Comparison of ENCODE assay signal across 9 mouse cellular contexts in genomic region chr9:107736185-107736485, GRCm38 (mm10). TPM values are rescaled to one million over a fixed set of nuclear protein-coding genes. Genes with fewer than 3 reads are reported as not detected.
DNase-seq lines count a peak whose midpoint lies in the region; ATAC-seq and TF ChIP-seq lines count a peak whose summit lies in the region.
"Had no signal": no experiment of that assay in that cellular context is flagged by ENCODE, and none has a peak within 500 bp of the region (broad histone marks: within the 10 kb centered on the region; RNA-seq: fewer than 3 reads in every experiment).

No protein-coding gene starts in this region.

- peak overlapping the region; percentile 55 for H3K4me2 ChIP-seq in lung, embryonic 14.5 days
- peak overlapping the region; percentile 37; the same call in 1 of the 2 replicates for H3K4me2 ChIP-seq in forebrain, embryonic 11.5 days (ENCODE audit: low read depth, low read length, severe bottlenecking)
- peak overlapping the region; percentile 48 for H3K4me2 ChIP-seq in kidney, embryonic 15.5 days
- H3K4me2 ChIP-seq in neural tube, embryonic 12.5 days (replicated peaks) = peak overlapping the region; percentile 48

- no peak; the same call in 1 of the 2 replicates for ATAC-seq in lung, embryonic 14.5 days (ENCODE audit: insufficient read depth)
- no peak for ATAC-seq in forebrain, embryonic 11.5 days (replicated peaks; ENCODE audit: low FRiP score)
- peak; percentile 65 for ATAC-seq in kidney, embryonic 15.5 days (replicated peaks; ENCODE audit: low FRiP score)
- no peak for ATAC-seq in neural tube, embryonic 12.5 days (ENCODE audit: low FRiP score, low read depth)
- ATAC-seq: Patski had no signal

- peaks cover 26% of the 10 kb centered on the region for H3K4me1 ChIP-seq in lung, embryonic 14.5 days (ENCODE audit: insufficient read depth)
- H3K4me1 ChIP-seq in forebrain, embryonic 11.5 days (replicated peaks; ENCODE audit: control insufficient read depth, insufficient read depth, low read length) = peaks cover 30% of the 10 kb centered on the region
- peaks cover 43% of the 10 kb centered on the region for H3K4me1 ChIP-seq in kidney, embryonic 15.5 days
- peaks cover 30% of the 10 kb centered on the region for H3K4me1 ChIP-seq in neural tube, embryonic 12.5 days

- H3K27ac ChIP-seq in lung, embryonic 14.5 days (ENCODE audit: low read depth) = peak overlapping the region; percentile 67; the same call in 1 of the 2 replicates
- peak overlapping the region; percentile 37; the same call in 1 of the 2 replicates for H3K27ac ChIP-seq in forebrain, embryonic 11.5 days (ENCODE audit: low read depth, low read length)
- H3K27ac ChIP-seq in kidney, embryonic 15.5 days = peak overlapping the region; percentile 95
- H3K27ac ChIP-seq in neural tube, embryonic 12.5 days = no peak overlapping the region

- WGBS in lung, embryonic 14.5 days = 0% methylated on average over 7 of the region's 7 CpGs
- WGBS in forebrain, embryonic 11.5 days = 2% methylated on average over 7 of the region's 7 CpGs
- WGBS in kidney, embryonic 15.5 days = under 1% methylated on average over 7 of the region's 7 CpGs
- WGBS in neural tube, embryonic 12.5 days = 0% methylated on average over 7 of the region's 7 CpGs

- no peaks in the 10 kb centered on the region for H3K9me3 ChIP-seq in lung, embryonic 14.5 days (ENCODE audit: low read depth, low read length)
- H3K9me3 ChIP-seq in forebrain, embryonic 11.5 days (ENCODE audit: control insufficient read depth, low read length) = no peaks in the 10 kb centered on the region
- no peaks in the 10 kb centered on the region for H3K9me3 ChIP-seq in kidney, embryonic 15.5 days (replicated peaks)
- H3K9me3 ChIP-seq in neural tube, embryonic 12.5 days = no peaks in the 10 kb centered on the region

- intact Hi-C loops in heart, postnatal 36 days (cut with DNase I) = loop anchor here (5.0 kb wide), 1 partner anchor 134 kb away; no protein-coding TSS in a partner anchor

- TF ChIP-seq CTCF in lung, embryonic 14.5 days (IDR thresholded peaks at IDR 0.05; ENCODE audit: low read depth) = no peak

- peaks cover 28% of the 10 kb centered on the region for H3K36me3 ChIP-seq in lung, embryonic 14.5 days (ENCODE audit: insufficient read depth)
- H3K36me3 ChIP-seq in forebrain, embryonic 11.5 days (ENCODE audit: control insufficient read depth, insufficient read depth, low read length) = peaks cover 19% of the 10 kb centered on the region
- peaks cover 31% of the 10 kb centered on the region for H3K36me3 ChIP-seq in kidney, embryonic 15.5 days
- peaks cover 28% of the 10 kb centered on the region for H3K36me3 ChIP-seq in neural tube, embryonic 12.5 days

- H3K27me3 ChIP-seq in lung, embryonic 14.5 days (ENCODE audit: insufficient read depth, low read length) = peaks cover 15% of the 10 kb centered on the region; the same call in 1 of the 2 replicates
- peaks cover 3% of the 10 kb centered on the region; the same call in 1 of the 2 replicates for H3K27me3 ChIP-seq in forebrain, embryonic 11.5 days (ENCODE audit: control insufficient read depth, insufficient read depth, low read length)
- H3K27me3 ChIP-seq in kidney, embryonic 15.5 days = peaks cover 16% of the 10 kb centered on the region; the same call in 1 of the 2 replicates
- H3K27me3 ChIP-seq in neural tube, embryonic 12.5 days (replicated peaks) = peaks cover 16% of the 10 kb centered on the region
- H3K27me3 ChIP-seq: Patski had no signal

- no peak overlapping the region; the same call in 1 of the 2 replicates for H3K9ac ChIP-seq in lung, embryonic 14.5 days
- peak overlapping the region; percentile 12; the same call in 1 of the 2 replicates for H3K9ac ChIP-seq in forebrain, embryonic 11.5 days (ENCODE audit: low read length)
- H3K9ac ChIP-seq in kidney, embryonic 15.5 days = peak overlapping the region; percentile 30; the same call in 1 of the 2 replicates
- H3K9ac ChIP-seq in neural tube, embryonic 12.5 days = 0 out of 2 replicates have a peak overlapping the region, but pooled peaks have one; percentile 13

- peak overlapping the region; percentile 16; the same call in 1 of the 2 replicates for H3K4me3 ChIP-seq in lung, embryonic 14.5 days (ENCODE audit: low read depth, low read length)
- H3K4me3 ChIP-seq in forebrain, embryonic 11.5 days (ENCODE audit: low read depth, low read length) = no peak overlapping the region
- peak overlapping the region; percentile 21 for H3K4me3 ChIP-seq in kidney, embryonic 15.5 days (replicated peaks)
- H3K4me3 ChIP-seq in neural tube, embryonic 12.5 days = no peak overlapping the region

- DNase-seq in lung, embryonic 14.5 days = no peak
- no peak for DNase-seq in lung, postnatal 14 days
- no peak for DNase-seq in forebrain, embryonic 11.5 days (ENCODE audit: low spot score)
- no peak for DNase-seq in layer of hippocampus, adult 18-20 months (ENCODE audit: low spot score in 2 of 2)
- DNase-seq in spleen, adult 12 weeks (ENCODE audit: low spot score) = no peak
- DNase-seq in heart, postnatal 36 days = no peak

RNA-seq across cellular contexts. Expression of gene Sema3f, which starts 25.9 kb away (rescaled TPM):
- polyA plus RNA-seq in lung, embryonic 14.5 days (2014; fragmentation: Nextera tagmentation; extraction: Ambion mirVana) = 16.7 and 22.1 TPM in 2 replicates
- 13.2 and 15.9 TPM in 2 replicates for polyA plus RNA-seq in forebrain, embryonic 11.5 days (2014; fragmentation: Nextera tagmentation; extraction: Ambion mirVana)
- 21.3 and 23.9 TPM in 2 replicates for polyA plus RNA-seq in kidney, embryonic 15.5 days (2015; fragmentation: Nextera tagmentation; extraction: Ambion mirVana)
- polyA plus RNA-seq in neural tube, embryonic 12.5 days (2016; fragmentation: Nextera tagmentation; extraction: Ambion mirVana) = 21.4 and 21.5 TPM in 2 replicates
- total RNA-seq in layer of hippocampus, adult 18-20 months (2021) = 1 to 10 TPM; 2.8 to 5.9 TPM
- total RNA-seq in heart, postnatal 36 days (2021) = 10 to 100 TPM; 16.0 to 16.9 TPM

RNA-seq across cellular contexts. Expression of gene Rbm5, which starts 34.7 kb away (rescaled TPM):
- polyA plus RNA-seq in lung, embryonic 14.5 days (2014; fragmentation: Nextera tagmentation; extraction: Ambion mirVana) = 176 and 184 TPM in 2 replicates
- 198 and 206 TPM in 2 replicates for polyA plus RNA-seq in forebrain, embryonic 11.5 days (2014; fragmentation: Nextera tagmentation; extraction: Ambion mirVana)
- 194 and 207 TPM in 2 replicates for polyA plus RNA-seq in kidney, embryonic 15.5 days (2015; fragmentation: Nextera tagmentation; extraction: Ambion mirVana)
- 231 and 241 TPM in 2 replicates for polyA plus RNA-seq in neural tube, embryonic 12.5 days (2016; fragmentation: Nextera tagmentation; extraction: Ambion mirVana)
- 100 to 1,000 TPM; 126 to 142 TPM for total RNA-seq in layer of hippocampus, adult 18-20 months (2021)
- 10 to 100 TPM; 47.2 to 52.6 TPM for total RNA-seq in heart, postnatal 36 days (2021)

RNA-seq across cellular contexts. Expression of gene Gnat1, which starts 56.6 kb away (rescaled TPM):
- polyA plus RNA-seq in lung, embryonic 14.5 days (2014; fragmentation: Nextera tagmentation; extraction: Ambion mirVana) = 0.72 and 0.89 TPM in 2 replicates
- 1.6 and 2.6 TPM in 2 replicates for polyA plus RNA-seq in forebrain, embryonic 11.5 days (2014; fragmentation: Nextera tagmentation; extraction: Ambion mirVana)
- polyA plus RNA-seq in kidney, embryonic 15.5 days (2015; fragmentation: Nextera tagmentation; extraction: Ambion mirVana) = 3.9 and 4.6 TPM in 2 replicates
- 1.3 and 2.3 TPM in 2 replicates for polyA plus RNA-seq in neural tube, embryonic 12.5 days (2016; fragmentation: Nextera tagmentation; extraction: Ambion mirVana)
- not detected for total RNA-seq in layer of hippocampus, adult 18-20 months (2021)
- total RNA-seq in heart, postnatal 36 days (2021) = not detected

Comparison
In these comparisons a context has a peak if more than half of its experiments do, and no peak if none do; other contexts are left out.
1. H3K4me3 ChIP-seq: peak in lung, embryonic 14.5 days (single experiment) and kidney, embryonic 15.5 days (single experiment); none in forebrain, embryonic 11.5 days (single experiment) and neural tube, embryonic 12.5 days (single experiment).
2. Peak in every context shown above with its lines, with median percentiles within 50 percentile points of each other: H3K4me2 ChIP-seq.